Mouse (Mus musculus): ENCODE measurements at regions not wholly inside any gene's neighbourhood (a gene's known extent, or its start where the extent isn't known, plus 50 kb on each side); places are given as distances from the start of the nearest gene placed in this dataset.

DNA sequence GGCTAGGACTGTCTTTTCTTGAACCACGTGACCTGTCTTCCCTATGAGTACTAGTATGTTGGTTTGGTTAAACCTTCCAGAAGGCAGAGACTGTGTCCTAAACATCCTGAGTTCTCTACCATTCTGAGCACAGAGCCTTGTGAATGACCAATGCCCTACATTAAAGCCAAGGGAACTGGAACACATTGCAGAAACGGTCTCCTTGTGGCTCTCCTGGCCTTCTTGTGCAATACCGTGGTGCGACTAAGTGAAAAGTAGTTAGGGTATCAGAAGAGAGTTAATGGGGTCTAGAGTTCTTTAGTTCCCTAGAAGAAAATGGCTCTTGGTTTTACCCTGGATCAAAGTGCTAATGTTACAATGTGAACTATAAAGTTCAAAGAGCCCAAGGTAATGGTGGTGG, 101.8 kb upstream of the 1700016C15Rik start:
- Histone ChIP-seq H3K27ac (ENCODE audit: insufficient read depth, low read depth, low read length) (no peak overlapping the region), H3K27me3 (ENCODE audit: control insufficient read depth, insufficient read depth, low read length) (no peaks in the 10 kb centered on the region), H3K4me3 (ENCODE audit: low read depth, low read length) (no peak overlapping the region), H3K4me1 (ENCODE audit: control insufficient read depth, insufficient read depth, insufficient read length, low read length) (peaks cover 6% of the 10 kb centered on the region; the same call in 1 of the 2 replicates), H3K36me3 (ENCODE audit: control insufficient read depth, insufficient read depth, low read length) (no peaks in the 10 kb centered on the region)
- 91% methylated on average over 4 of the region's 4 CpGs for WGBS
- TF ChIP-seq CTCF (IDR thresholded peaks at IDR 0.05; ENCODE audit: extremely low read depth, insufficient read length, insufficient replicate concordance, low read depth, low read length), result no peak

DNA sequence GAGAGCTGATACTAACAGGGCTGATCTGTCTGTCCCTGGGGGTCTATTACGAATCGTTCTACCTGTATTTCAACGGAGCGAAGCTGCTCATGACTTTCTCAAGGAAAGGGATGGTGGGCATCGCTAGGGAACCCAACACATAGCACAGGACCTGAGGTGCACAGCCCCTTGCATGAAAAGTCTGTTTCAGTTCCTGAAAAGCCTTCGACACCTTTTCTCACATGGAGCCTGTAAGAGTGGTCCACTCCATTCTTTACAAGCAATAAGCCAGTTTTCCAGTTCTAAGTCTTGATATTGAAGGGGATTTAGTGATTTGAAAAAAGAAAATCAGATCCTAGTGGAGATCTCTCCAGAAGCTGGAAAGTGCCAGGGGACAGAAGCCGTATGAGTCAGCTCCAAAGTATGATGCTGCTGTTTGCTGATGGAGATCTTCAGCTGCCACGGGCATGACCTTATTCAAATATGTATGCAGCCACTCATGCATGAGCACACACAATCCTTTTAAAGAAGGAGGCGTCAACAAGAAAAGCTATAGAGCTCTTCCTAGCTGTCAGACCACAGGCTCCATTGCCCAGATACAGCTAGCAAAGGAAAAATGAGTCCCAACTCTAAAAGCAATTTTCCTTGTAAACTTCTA, 95.5 kb upstream of the 1700016C15Rik start:
- TF ChIP-seq POLR2A (IDR thresholded peaks at IDR 0.05; ENCODE audit: low read depth, low read length) (no peak), CTCF (IDR thresholded peaks at IDR 0.05; ENCODE audit: extremely low read depth, insufficient read length, insufficient replicate concordance, low read depth, low read length) (no peak)
- Histone ChIP-seq H3K4me1 (ENCODE audit: control insufficient read depth, insufficient read depth, insufficient read length, low read length) (no peaks in the 10 kb centered on the region), H3K4me3 (ENCODE audit: low read depth, low read length) (no peak overlapping the region), H3K36me3 (ENCODE audit: control insufficient read depth, insufficient read depth, low read length) (no peaks in the 10 kb centered on the region), H3K27ac (ENCODE audit: insufficient read depth, low read depth, low read length) (no peak overlapping the region), H3K27me3 (ENCODE audit: control insufficient read depth, insufficient read depth, low read length) (no peaks in the 10 kb centered on the region)
- WGBS, result 78% methylated on average over 9 of the region's 9 CpGs

DNA sequence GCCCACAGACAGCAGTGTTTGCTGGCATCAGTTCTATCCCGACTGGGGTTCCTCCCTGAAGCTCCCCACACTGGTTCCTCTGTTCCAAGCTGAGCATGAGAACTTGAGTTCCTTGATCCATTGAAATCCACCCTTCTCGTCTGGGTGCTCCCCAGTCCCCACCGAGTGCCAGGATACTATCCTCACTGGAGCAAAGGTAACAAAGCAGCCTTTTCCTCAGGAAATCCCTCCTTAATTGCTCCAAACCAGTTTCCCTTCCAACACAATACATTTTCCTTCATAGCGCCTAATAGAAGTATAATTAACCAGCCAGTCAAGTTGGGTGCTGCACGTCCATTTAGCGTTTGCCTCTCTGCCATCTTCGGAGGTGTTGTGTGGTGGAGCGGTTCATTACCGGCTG, 92.6 kb upstream of the 1700016C15Rik start:
- Histone ChIP-seq H3K27me3 (ENCODE audit: control insufficient read depth, insufficient read depth, low read length) (no peaks in the 10 kb centered on the region), H3K36me3 (ENCODE audit: control insufficient read depth, insufficient read depth, low read length) (no peaks in the 10 kb centered on the region), H3K4me3 (ENCODE audit: low read depth, low read length) (no peak overlapping the region), H3K4me1 (ENCODE audit: control insufficient read depth, insufficient read depth, insufficient read length, low read length) (no peaks in the 10 kb centered on the region), H3K27ac (ENCODE audit: insufficient read depth, low read depth, low read length) (no peak overlapping the region)
- 76% methylated on average over 9 of the region's 9 CpGs for WGBS
- TF ChIP-seq POLR2A (IDR thresholded peaks at IDR 0.05; ENCODE audit: low read depth, low read length) (no peak), CTCF (IDR thresholded peaks at IDR 0.05; ENCODE audit: extremely low read depth, insufficient read length, insufficient replicate concordance, low read depth, low read length) (no peak)

DNA sequence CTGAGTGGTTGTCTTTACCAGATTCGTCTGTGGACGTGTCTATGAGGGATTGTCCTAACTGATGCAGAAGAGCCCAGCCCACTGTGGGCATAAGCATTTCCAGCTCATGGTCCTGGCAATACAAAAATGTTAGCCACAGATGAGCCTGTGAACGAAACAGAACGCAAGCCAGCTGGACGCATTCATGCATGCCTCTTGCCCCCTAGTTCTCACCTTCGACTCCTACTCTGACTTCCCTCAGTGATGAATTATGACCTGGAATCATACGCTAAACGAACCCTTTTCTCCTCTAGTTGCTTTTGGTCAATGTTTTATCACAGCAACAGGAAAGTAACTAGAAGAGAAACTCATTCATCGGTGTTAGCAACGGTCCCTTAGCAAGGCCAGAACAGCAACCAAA, 91.2 kb upstream of the 1700016C15Rik start:
- 89% methylated on average over 10 of the region's 10 CpGs for WGBS
- H3K4me1 ChIP-seq (ENCODE audit: control insufficient read depth, insufficient read depth, insufficient read length, low read length), result peaks cover 3% of the 10 kb centered on the region; the same call in 1 of the 2 replicates
- no peaks in the 10 kb centered on the region for H3K27me3 ChIP-seq (ENCODE audit: control insufficient read depth, insufficient read depth, low read length)
- H3K36me3 ChIP-seq (ENCODE audit: control insufficient read depth, insufficient read depth, low read length), result no peaks in the 10 kb centered on the region
- no peak overlapping the region for H3K4me3 ChIP-seq (ENCODE audit: low read depth, low read length)
- TF ChIP-seq POLR2A (IDR thresholded peaks at IDR 0.05; ENCODE audit: low read depth, low read length) (no peak), CTCF (IDR thresholded peaks at IDR 0.05; ENCODE audit: extremely low read depth, insufficient read length, insufficient replicate concordance, low read depth, low read length) (no peak)
- no peak overlapping the region for H3K27ac ChIP-seq (ENCODE audit: insufficient read depth, low read depth, low read length)

DNA sequence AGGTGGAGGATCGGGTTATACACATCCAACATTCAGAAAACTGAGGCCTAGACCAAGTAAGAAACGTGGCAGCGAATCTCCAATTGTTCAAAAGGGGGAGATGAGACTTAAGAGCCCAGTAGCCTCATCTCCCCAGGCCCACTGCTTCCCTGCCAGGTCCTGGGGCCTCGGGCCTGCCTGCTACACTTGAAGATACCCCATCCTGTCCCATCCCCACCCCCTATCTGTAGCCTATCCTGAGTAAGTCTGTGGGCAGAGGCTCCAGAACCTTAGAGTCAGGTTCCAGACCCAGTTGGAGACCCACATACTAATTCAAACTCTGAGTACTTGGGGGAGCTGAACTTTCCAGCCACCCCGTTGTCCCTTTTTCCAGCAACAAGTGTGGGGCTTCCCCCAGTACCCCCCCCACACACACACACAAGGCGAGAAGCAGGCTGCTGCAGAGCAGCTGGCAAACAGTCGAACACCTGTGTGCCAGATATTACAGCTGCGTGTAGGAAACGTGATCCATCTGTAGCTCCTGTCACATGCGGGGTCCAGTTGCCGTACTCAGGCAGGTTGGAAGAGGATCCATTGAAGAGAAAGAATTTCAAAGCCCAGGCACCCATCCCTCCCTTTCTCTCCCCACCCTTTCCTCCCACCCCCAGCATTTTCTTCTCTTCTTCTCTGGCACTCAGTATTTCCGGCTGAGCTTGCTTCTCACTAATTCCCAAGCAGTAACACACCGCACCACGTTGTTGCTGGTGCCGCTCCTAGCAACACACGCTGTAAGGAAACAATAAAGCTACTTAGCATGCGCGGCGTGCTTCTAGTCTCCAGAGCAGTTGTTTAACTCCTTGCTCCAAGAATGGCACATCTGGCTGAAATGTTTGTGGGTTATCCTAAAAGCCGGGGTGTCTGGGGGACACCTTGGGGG, 89.4 kb upstream of the 1700016C15Rik start:
- 58% methylated on average over 20 of the region's 20 CpGs for WGBS

DNA sequence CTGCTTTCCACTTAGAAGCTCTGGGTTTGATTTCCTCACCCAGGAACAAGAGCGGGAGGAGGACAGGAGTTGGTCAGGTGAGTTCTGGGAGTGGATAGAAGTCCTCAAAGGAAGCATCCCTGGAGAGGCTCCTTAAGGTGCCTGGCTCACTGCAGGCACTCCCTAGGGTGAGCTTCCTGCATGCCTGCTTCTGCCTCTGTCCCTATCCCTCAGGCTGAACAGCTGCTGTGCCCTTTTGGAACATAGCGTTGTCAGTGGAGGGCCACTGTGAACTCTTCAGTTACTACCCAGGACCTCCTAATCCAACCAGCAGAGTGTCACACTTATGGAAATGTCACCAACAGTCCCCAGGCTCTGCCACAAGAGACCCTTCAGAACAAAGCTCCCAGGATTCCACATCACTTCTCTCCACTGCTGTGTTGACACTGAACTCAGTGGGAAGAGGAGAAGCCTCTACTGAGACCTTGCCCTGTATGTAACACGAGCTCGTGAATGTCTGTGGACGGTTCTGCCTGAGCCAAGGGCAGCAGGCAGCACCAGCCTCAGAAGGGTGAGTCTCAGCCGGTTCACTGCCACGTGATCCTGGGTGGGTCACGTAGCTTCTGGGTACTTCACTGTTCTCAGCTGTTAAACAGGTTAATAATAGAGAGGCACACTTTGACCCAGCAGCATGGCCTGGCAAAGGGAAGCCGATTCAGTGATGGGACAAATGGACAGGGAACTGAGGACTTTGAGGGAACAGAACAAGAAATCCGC, 86.7 kb upstream of the 1700016C15Rik start:
- Histone ChIP-seq H3K27me3 (ENCODE audit: control insufficient read depth, insufficient read depth, low read length) (no peaks in the 10 kb centered on the region), H3K4me3 (ENCODE audit: low read depth, low read length) (no peak overlapping the region), H3K27ac (ENCODE audit: insufficient read depth, low read depth, low read length) (no peak overlapping the region), H3K36me3 (ENCODE audit: control insufficient read depth, insufficient read depth, low read length) (no peaks in the 10 kb centered on the region), H3K4me1 (ENCODE audit: control insufficient read depth, insufficient read depth, insufficient read length, low read length) (peaks cover 5% of the 10 kb centered on the region)
- TF ChIP-seq POLR2A (IDR thresholded peaks at IDR 0.05; ENCODE audit: low read depth, low read length) (no peak), CTCF (IDR thresholded peaks at IDR 0.05; ENCODE audit: extremely low read depth, insufficient read length, insufficient replicate concordance, low read depth, low read length) (no peak)
- WGBS, result 43% methylated on average over 10 of the region's 10 CpGs

More for the DNA sequence above, 89.4 kb upstream of the 1700016C15Rik start:
- Histone ChIP-seq H3K36me3 (ENCODE audit: control insufficient read depth, insufficient read depth, low read length) (no peaks in the 10 kb centered on the region), H3K4me3 (ENCODE audit: low read depth, low read length) (no peak overlapping the region), H3K27me3 (ENCODE audit: control insufficient read depth, insufficient read depth, low read length) (no peaks in the 10 kb centered on the region), H3K4me1 (ENCODE audit: control insufficient read depth, insufficient read depth, insufficient read length, low read length) (peaks cover 5% of the 10 kb centered on the region; the same call in 1 of the 2 replicates), H3K27ac (ENCODE audit: insufficient read depth, low read depth, low read length) (no peak overlapping the region)
- TF ChIP-seq POLR2A (IDR thresholded peaks at IDR 0.05; ENCODE audit: low read depth, low read length) (no peak), CTCF (IDR thresholded peaks at IDR 0.05; ENCODE audit: extremely low read depth, insufficient read length, insufficient replicate concordance, low read depth, low read length) (no peak)
